Mouse (Mus musculus): ENCODE data around the gene Pacrg.

DNA sequence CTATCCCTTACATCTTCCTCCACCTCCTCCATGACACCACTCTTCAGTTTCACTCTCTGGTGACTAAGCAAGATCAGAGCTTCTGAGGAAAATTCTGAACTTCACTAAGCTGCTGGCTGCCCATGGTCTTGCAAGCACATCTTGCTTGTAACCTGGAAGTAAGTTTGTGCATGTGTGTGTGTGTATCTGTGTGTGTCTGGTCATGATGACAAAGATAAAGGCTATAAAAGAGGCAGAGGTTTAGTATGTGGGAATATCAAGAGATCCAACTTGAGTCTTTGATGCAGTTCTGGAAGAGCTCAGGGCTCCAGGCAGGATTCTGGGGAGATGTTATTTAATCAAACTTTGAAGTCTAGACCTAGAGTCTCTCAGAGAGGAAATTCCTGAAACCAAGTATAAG is 381.4 kb downstream of the Pacrg start:
- TF ChIP-seq CTCF (IDR thresholded peaks at IDR 0.05; ENCODE audit: low read depth) = no peak
- TF ChIP-seq EP300 (IDR thresholded peaks at IDR 0.05; ENCODE audit: low read depth) = no peak
